Mouse (Mus musculus): ENCODE measurements around the gene Dab1.

The Dab1 gene

DNA sequence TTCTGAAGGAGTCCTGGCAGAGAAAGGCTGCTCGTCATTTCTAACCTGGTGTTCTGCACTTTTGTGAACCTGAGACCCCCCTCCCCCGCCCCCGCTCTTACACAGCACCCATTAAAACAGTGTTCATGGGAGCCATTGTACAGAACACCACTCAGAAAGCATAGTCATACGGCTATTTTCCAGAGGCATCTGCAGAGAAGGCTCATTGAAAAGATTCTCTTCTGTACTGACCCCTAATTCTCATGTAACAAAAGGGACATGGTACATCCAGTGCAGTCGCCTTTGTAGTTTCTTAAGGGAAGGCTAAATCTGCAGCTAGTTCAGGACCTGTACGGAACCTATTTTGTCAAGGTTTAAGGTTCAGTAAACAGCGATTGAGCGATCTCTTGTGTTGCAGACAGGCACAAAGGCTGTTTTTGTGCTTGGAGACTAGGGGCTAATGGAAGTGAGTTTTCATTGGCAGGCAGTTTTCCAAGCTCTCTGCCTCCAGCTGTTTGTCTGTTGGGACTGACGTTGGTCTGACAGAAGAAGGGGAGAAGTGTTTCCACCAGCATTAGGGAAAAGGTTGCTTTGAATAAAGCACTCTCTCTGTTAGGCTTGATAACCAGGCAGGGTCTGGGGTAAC, 780.1 kb downstream of the Dab1 start:
- no peak for DNase-seq

DNA sequence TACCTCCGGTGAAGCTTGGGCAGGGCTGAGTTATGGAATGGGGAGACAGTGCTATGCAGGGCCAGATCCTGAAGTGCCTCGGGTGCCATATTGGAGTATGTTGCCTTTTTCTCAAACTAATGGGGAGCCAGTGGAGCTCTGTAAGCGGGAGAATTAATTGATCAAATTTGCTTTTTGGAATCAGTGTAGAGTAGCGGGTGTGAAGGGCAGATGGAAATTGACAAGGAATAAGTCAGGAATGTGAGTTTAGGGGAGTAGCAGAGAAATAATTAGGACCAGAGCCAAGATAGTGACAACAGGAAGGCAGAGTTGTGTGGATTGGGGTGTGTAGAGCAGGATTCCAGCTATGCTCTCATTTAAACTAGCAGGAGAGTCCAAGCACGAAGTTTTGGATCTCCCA, 784.9 kb downstream of the Dab1 start:
- no peak for DNase-seq

DNA sequence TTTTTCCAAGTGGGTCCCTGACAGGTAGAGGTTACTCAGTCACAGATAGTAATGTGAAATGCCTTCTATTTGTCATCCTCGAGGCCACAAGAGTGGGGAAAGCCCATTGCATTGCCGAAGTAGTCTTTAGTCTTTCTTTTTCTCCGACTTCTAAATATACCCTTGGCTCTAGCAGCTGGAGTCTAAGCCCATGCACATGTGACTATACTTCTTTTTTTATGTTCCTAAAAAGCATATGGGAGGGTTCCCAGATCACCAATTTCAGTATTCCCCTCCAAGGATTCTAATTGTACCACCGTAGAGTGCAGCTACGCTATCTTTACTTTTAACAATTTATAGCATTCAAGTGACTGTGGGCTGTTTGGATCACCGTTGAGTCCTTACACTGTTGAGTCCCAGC, 791.8 kb downstream of the Dab1 start:
- no peak for DNase-seq

DNA sequence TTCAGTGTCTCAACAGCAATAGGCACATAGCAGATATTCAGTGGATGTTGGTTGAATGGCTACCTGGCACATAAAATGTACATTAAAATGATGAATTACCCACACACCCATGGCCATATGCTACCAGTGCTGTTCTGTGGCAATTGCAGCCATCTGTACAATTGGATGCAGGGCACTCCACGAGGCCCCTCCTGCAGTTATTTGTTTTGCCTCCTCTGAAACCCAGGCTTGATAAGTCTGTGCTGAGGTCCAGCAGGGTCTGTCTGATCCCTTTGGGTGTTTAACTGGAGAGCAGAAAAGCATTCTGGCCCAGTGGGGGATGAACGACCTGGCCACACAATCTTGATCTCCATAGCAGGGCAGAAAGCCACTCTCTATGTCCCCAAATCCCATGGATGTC, 796.3 kb downstream of the Dab1 start:
- peak; percentile 57 to 67 for DNase-seq

DNA sequence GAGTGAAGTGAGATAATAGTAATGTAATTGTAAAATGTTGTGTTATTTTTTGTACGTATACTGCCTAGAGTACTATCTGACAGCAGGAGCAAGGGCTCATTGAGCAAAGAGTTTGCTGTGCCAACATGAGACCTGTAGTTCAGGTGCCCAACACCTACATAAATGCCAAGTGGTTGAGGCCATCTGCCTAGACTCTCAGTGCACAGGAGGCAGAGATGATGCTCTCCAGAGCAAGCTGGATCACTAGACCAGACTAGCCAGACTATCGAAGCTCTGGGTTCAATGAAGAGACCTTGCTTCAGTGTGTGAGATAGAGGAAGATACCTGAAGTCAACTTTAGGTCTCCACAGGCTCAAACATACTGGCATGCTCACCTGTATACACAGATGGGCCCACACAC, 799.2 kb downstream of the Dab1 start:
- DNase-seq = peak; percentile 62 to 71

DNA sequence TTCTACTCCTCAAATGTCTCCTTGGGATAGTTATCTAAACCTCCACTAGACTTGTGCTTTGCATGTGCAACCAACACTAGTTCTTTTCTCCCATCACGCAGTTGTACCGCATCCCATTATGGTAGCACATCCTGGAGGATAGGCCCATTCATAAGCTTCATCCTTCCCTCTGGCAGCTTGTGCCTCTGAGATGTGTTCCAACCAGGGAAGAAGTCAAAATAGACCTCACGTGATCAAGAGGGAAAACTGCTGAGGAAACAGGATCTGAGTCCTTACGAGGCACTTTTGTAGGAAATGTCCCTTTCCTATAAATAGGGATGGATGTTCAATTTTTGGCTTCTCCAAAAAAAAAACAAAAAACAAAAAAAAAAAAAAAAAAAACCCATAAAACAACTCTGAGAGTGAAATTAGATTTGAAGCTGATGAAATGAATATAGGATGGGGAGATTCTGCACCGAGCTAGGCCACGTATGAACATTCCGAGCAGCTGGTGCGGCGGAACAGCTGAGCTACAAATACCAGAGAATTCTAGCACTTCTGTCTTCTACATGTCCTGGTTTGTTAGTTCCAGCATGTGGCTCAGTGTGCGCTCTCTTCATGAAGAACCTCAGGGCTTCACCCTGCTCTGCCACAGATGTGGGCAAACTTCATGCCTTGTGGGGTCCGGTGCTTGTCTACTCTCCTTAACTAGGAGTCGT, 802.0 kb downstream of the Dab1 start:
- no peak for DNase-seq

DNA sequence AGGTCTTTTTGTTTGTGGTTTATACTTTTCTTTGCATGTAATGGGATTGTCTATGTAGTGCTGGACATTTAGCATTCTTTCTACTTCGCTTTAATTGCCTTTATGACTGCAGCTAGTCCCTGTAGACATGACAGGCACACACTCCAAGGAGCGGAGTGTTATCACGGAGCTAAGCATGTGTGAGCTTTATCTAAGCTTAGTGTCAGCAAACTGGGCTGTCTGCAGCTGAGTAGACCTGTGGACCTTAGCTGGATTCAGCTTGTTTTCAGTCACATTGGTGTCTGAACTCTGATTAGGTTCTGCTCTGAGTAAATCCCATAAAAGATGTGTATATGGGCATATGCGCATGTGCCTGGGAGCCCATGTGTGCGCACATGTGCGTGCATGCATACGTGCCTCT, 810.0 kb downstream of the Dab1 start:
- DNase-seq = no peak

DNA sequence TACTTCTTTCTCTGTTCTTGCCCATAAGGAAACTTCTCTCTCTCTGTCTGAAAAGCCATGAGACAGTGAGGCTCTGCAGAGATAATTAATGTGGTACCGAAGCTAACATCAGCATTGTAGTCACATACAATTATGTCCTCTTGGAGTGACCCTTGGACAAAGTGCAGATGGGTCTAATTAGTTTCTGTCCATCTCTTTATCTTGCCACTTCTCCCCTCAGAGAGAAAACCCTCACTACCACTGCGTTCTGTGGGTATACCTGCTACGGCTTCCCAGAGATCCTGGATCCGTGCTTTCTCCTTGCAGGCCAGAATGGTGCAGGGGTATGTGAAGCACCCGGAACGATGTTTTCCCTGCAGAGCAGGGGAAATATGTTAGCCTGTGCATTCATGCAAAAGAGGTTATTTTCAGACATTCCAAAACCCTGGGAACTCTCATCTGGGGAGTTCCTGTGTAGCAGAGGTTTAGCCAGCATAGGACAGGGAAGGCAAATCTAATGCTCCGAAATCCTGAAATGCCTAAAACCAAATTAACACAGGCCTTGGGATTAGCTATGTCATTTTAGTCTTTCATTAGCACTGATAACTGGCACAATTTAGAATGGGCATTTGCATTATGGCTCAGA, 812.2 kb downstream of the Dab1 start:
- DNase-seq = peak in 1 of 2 experiments; percentile 46

DNA sequence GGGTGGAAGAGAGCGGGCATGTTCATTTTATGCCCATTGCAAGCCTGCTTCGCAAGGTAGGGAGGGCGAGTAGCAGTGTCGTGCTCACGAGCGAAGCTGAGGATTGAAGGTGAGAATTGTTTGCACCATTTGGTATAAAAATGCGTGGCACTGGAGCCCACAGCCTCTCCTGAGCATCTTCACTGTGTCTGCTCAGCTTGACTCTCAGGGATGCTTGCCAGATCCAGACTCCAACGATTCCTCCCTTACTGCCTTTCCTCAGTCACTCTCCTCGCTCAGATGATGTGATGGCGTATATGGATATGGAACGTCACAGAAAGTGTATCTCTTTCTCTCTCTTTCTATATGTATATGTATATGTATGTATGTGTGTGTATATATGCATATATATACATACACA, 813.0 kb downstream of the Dab1 start:
- DNase-seq = peak; percentile 44 to 56

DNA sequence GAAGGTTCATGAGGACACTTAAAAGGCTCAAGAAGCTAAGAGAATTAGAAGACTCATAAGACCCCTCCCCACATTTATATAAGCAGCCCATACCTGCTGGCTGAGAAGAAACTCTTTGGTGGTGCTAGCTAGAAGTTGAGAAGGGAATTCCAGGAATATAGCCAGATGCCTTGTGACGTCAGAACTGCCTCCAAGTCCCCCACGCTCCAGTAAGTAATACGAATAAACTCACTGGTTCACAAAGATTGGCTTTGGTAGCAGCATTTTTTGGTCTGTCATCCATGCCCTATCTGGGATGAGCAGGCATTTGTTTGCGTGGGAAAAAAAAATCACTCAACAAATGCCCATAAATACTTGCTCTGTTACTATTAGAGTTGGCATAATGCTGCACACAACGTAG, 816.6 kb downstream of the Dab1 start:
- DNase-seq = no peak

DNA sequence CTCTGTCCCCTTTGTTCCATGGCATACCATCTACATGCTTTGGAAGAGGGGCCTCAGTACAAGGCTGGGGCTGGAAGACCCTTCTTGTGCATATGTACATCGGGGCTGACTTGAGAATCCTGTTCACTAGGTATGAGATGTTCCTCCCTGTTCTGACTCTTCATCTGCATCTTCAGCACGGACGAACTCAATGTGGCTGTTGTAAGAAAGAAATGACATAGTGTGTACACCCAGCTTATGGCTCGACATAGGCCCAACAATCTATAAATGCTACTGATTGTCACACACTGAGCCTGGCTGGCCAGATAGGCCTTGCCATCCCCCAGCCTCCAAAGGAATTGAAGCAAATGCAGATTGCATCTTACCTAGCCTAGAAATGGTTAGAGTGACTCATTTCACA, 817.3 kb downstream of the Dab1 start:
- DNase-seq = no peak

DNA sequence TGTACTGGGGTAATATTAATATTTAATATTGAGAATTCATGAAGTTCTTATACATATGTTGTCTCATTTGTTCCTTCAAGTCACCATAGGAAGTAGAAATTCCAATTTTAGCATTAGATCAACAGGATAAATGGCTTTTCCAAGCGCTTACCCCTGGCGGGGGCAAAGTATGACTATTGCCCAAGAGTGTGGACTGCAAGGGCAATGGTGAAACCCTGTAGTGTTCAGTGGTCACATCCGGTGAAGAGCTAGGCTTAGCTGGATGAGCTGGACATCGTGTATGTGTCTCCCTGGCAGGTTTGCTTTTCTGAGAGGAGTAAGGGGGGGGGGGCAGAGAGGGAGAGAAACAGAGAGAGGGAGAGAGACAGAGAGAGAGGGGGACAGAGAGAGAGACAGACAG, 819.6 kb downstream of the Dab1 start:
- no peak for DNase-seq

DNA sequence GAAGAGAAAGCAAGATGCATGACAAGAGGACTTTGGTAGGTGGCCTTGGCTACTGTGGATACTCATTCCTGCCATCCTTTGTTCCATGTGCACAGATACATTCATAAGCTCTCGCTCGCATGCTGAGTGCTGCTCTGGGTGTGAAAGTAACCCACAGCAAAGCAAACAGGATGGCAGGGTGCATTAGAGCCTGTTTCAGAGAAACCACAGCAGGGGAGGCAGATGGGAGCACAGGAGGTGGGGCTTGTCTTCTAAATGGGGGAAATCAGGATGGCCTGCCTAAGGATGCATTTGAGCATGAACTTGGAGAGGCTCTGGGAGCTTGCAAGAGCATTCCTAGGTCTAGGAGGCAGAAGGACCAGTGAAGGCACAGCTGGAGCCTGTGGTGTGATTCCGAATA, 820.5 kb downstream of the Dab1 start:
- DNase-seq = peak in 1 of 2 experiments; percentile 61

DNA sequence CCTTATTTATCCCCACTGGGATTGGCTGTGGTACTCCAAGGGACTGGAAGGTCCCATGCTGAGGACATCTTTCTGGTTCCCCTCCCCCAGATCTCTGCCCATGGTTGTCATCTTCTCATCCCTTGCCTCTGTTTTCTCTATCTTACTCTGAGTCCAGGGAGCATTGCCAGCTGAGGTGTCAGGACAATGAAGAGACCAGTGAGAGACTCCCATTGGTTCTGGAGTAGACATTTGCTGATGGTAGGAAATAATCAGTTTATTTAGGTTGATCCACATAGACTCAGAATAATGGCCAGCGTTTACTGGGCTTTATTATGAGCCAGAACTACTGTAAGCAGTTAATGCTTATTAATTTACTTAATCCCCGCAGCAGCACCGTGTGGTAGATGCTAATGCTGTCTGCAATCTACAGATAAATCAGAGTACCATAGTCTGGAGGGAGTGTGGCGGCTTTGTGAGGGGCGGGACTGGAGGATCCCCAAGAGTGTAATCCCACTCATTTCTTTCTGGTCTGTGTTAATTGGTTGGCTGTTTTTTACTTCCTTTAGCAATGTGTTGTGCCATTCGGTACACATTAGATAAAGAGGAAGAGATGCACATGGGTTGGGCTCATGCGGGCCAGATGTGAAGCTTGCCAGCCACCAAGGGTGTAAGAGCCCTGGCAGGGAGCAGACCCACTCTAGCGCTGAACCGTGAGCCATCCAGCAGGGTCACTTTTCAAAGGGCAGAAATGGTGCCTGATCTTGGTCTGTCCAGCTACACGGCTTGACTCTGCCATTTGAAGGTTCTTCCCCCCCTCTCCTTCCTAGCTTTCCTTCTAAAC, 824.0 kb downstream of the Dab1 start:
- DNase-seq = peak in 1 of 2 experiments; percentile 38

DNA sequence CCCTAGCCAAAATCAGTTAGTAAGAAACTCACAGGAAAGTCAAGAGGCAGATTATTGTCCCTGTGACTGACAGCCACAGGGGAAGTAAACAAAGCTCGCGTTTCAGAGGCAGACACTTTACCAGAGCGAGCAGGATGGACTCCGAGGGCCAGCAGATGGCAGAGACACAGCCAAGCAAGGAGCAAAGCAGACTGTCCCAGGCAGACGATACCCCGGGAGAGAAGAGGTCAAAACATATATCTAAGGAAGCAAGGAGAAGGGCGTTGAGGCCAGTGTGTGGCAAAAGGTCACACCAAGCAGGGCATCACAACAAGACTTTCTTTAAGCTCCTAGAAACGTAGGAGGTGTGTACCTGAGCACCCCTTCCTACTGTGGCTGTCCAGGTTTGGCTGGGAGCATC, 824.6 kb downstream of the Dab1 start:
- peak; percentile 74 for DNase-seq

DNA sequence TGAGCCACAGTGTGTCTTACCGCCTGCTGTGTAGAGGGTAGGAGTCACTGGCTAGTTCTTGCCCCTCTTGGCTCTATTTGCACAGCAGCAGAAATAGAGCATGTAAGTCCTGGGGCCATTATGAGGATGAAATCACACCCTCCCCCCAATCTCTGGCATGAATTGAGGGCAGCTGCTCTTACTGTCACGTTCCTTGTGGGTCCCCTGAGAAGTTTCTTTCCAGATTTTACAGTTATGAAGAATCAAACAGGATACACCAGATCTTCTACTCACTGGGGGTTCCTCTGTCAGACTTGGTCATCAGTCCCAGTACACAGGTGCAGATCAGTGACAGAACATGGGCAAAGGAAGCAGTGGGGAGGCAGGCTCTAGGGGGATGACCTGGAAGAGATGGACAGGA, 825.8 kb downstream of the Dab1 start:
- no peak for DNase-seq

DNA sequence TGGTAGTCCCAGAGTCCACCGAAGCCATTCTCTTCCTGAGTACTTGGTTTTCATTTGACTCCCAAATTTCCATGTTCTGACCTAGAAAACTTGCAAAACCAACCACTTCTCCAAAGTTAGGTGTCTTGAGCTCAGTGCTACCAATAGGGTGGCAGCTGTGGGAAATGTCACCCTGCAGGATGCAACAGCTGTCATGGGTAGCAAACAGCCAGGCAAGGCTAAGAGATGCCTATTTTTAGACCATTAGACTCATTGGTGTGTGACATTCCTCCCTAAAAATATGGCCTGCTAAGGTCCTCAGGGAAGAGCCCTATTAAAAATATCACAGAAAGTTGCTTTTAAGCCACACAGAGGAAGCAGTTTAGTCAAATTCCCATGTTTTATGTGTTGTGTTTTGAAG, 829.0 kb downstream of the Dab1 start:
- DNase-seq = no peak

DNA sequence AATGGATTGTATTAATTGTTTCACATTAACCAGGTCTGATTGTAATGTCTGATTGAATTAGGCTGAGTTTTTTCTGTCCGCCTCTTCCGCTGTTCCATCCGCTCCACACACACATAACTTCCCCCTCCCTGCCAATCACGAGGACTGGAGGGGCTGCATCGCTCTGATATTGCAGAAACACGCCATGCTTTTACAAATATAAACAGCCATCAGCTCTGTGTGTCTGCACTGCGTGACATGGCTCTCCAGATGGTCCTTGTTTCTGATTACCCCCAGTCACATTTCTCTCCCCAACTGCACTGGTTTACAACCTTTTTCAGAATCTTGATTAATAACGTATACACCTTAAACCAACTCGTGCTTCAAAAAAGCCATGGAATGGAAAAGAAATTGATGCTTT, 831.5 kb downstream of the Dab1 start:
- peak; percentile 42 to 54 for DNase-seq

DNA sequence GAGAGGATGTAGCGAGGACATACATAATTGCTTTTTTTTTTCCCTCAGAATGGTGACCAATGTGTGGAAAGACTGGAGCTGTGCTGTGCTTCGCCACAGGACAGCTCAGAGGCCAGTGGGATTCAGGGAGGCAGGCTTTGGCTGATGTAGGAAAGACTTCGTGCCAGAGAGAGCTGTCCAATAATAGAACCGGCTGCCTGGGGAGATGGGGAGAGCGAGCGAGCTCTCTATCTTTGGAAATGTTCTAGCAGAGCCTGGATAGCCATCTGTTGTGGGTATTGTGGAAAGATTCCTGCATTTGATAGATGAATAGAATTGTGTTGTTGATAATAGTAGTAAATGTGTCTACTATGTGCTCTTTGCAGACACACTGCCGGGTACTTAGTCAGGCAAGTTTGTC, 833.4 kb downstream of the Dab1 start:
- DNase-seq = peak; percentile 87 to 89

DNA sequence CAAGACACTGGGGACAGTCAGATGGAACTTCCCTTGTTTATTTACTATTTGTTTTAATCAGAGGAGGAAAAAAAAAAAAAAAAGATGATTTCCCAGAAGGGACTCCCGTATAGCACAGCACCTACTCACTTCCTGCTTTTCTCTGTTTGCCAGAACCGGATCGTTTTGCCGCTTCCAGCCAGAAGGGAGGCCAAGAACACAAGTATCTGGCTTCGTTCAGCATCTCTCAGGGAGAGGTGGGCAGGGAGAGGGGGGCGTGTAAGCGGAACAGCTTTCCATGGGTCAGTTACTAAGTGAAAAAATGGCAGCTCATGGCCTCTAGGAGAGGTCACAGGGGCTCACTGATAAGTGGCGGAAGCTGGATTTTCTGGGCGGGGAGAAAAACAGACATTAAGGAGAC, 836.0 kb downstream of the Dab1 start:
- DNase-seq = no peak

DNA sequence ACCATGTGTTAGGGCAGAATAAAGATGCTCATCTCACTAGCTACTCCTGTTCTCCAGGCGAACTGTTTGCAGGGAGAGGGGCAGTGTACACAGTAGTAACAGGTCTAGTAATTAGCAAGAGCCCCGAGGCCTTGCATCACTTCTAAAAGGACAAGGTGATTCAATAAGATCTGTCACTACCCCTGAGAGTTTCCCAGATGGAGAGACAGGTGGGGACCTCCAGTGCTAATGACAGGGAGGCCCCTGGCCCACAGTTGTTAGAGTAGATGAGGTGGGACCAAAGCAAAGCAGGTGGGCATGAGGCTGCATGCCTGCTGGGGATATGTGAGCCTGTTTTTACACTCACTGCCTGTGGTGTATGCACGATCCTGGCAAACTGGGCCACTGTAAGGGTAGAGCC, 836.6 kb downstream of the Dab1 start:
- DNase-seq = no peak

DNA sequence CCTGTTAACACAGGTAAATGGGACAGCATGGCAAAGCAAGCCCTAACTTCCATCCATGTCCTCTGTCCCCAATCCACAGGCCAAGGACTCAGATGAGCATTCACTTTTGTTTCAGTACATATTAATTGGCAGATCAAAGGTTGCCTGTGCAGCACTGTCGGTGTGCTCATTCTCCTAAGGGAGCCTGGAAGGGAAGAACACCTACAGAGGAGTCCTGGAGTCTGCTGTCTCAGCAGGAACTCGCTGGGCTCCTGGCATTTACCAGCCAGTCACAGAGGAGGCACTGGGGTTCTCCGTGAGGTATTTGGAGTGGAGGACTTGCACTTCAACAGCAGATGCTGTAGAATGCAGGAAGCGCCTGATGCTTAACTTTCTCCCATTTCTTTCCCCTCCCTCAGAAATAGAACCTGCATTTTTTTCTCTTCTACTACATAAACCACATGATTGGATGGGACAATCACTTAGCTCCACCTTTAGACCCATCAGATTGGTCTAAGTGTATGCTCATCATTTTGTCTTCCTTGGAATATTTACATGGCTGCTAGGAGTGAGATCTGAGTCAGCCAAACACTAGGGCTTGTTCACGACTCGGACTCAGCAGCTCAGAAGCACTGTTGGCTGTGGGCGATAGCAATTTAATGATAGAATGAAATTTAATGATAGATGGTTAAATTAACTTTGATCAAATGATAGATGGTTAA, 837.2 kb downstream of the Dab1 start:
- peak in 1 of 2 experiments; percentile 47 for DNase-seq

DNA sequence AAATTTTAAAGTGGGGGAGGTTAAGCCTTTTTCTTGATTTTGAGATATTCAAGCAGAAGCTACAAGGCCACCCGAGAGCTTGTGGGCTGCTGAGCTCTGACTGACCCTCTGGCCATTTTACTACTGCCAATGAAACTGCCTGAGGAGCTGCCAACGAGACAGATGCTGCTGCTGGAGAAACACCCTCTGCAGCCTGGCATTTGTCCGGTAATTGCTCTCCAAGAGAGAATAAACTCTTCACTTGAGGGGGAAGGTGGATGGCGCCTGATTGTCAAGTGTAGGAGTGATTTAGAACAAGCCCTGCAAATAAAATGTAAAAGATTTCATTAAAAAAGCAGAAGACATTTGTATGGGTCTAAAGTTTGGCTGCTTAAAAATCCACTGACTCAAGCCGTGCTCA, 839.6 kb downstream of the Dab1 start:
- DNase-seq = peak; percentile 75 to 80

Measured in cerebellum, postnatal 25 days (tissue).